Comparison of ENCODE assay signal across 8 mouse cellular contexts in genomic region chr9:75313832-75314516, GRCm38 (mm10). TPM values are rescaled to one million over a fixed set of nuclear protein-coding genes. Genes with fewer than 3 reads are reported as not detected.
A peak's percentile ranks its signal among the peaks of the same experiment; 100 is the strongest.
DNase-seq lines count a peak whose midpoint lies in the region; ATAC-seq lines count a peak whose summit lies in the region.

No protein-coding gene starts in this region.

- DNase-seq in 3T3-L1 (ENCODE audit: low read depth, low spot score): peak; percentile 56
- peak; percentile 86 for DNase-seq in adrenal gland, postnatal 25 days
- peak; percentile 92 for DNase-seq in heart, embryonic 10.5 days (ENCODE audit: low spot score)
- DNase-seq in liver, embryonic 11.5 days (ENCODE audit: low spot score): peak; percentile 82
- DNase-seq in naive thymus-derived CD4-positive, alpha-beta T cell, adult 2 months (ENCODE audit: low read depth): peak; percentile 81

- H3K4me1 ChIP-seq in embryonic facial prominence, embryonic 12.5 days: 0 out of 2 replicates have a peak, but pooled peaks cover 3% of the 10 kb centered on the region
- peaks cover 25% of the 10 kb centered on the region for H3K4me1 ChIP-seq in heart, embryonic 10.5 days
- peaks cover 22% of the 10 kb centered on the region for H3K4me1 ChIP-seq in kidney, embryonic 15.5 days
- no peaks in the 10 kb centered on the region; the same call in 1 of the 2 replicates for H3K4me1 ChIP-seq in liver, embryonic 11.5 days (replicated peaks; ENCODE audit: control insufficient read depth, insufficient read depth, low read length)
- peaks cover 9% of the 10 kb centered on the region for H3K4me1 ChIP-seq in stomach, embryonic 14.5 days (ENCODE audit: control insufficient read depth, insufficient read depth, low read length)

- WGBS in embryonic facial prominence, embryonic 12.5 days: under 1% methylated on average over 51 of the region's 52 CpGs
- WGBS in heart, embryonic 10.5 days: under 1% methylated on average over 49 of the region's 52 CpGs
- WGBS in kidney, embryonic 15.5 days: under 1% methylated on average over 49 of the region's 52 CpGs
- WGBS in liver, embryonic 11.5 days: under 1% methylated on average over 52 of the region's 52 CpGs
- under 1% methylated on average over 50 of the region's 52 CpGs for WGBS in stomach, embryonic 14.5 days

- H3K4me2 ChIP-seq in embryonic facial prominence, embryonic 12.5 days (replicated peaks): peak overlapping the region; percentile 74
- peak overlapping the region; percentile 84 for H3K4me2 ChIP-seq in kidney, embryonic 15.5 days
- peak overlapping the region; percentile 97 for H3K4me2 ChIP-seq in liver, embryonic 11.5 days
- H3K4me2 ChIP-seq in stomach, embryonic 14.5 days (replicated peaks; ENCODE audit: low read depth, low read length): peak overlapping the region; percentile 67

- no peaks in the 10 kb centered on the region for H3K27me3 ChIP-seq in embryonic facial prominence, embryonic 12.5 days
- no peaks in the 10 kb centered on the region for H3K27me3 ChIP-seq in heart, embryonic 10.5 days (ENCODE audit: insufficient read depth, poor library complexity, severe bottlenecking)
- no peaks in the 10 kb centered on the region for H3K27me3 ChIP-seq in kidney, embryonic 15.5 days
- H3K27me3 ChIP-seq in liver, embryonic 11.5 days (replicated peaks; ENCODE audit: control insufficient read depth, insufficient read depth, low read length): no peaks in the 10 kb centered on the region
- H3K27me3 ChIP-seq in stomach, embryonic 14.5 days (ENCODE audit: control insufficient read depth, insufficient read depth, low read length): no peaks in the 10 kb centered on the region

- no peaks in the 10 kb centered on the region for H3K36me3 ChIP-seq in embryonic facial prominence, embryonic 12.5 days
- H3K36me3 ChIP-seq in heart, embryonic 10.5 days: 0 out of 2 replicates have a peak, but pooled peaks cover 5% of the 10 kb centered on the region
- no peaks in the 10 kb centered on the region for H3K36me3 ChIP-seq in kidney, embryonic 15.5 days
- H3K36me3 ChIP-seq in liver, embryonic 11.5 days (ENCODE audit: control insufficient read depth, insufficient read depth, low read length): no peaks in the 10 kb centered on the region
- no peaks in the 10 kb centered on the region for H3K36me3 ChIP-seq in stomach, embryonic 14.5 days (ENCODE audit: control insufficient read depth, insufficient read depth, low read length)

- peak overlapping the region; percentile 65 for H3K9ac ChIP-seq in embryonic facial prominence, embryonic 12.5 days
- H3K9ac ChIP-seq in kidney, embryonic 15.5 days: peak overlapping the region; percentile 67
- H3K9ac ChIP-seq in liver, embryonic 11.5 days (ENCODE audit: low read depth, low read length): peak overlapping the region; percentile 59
- peak overlapping the region; percentile 57 for H3K9ac ChIP-seq in stomach, embryonic 14.5 days (replicated peaks; ENCODE audit: low read depth, low read length)

- H3K9me3 ChIP-seq in embryonic facial prominence, embryonic 12.5 days: no peaks in the 10 kb centered on the region
- H3K9me3 ChIP-seq in heart, embryonic 10.5 days: no peaks in the 10 kb centered on the region
- no peaks in the 10 kb centered on the region for H3K9me3 ChIP-seq in kidney, embryonic 15.5 days (replicated peaks)
- no peaks in the 10 kb centered on the region for H3K9me3 ChIP-seq in liver, embryonic 11.5 days (ENCODE audit: control insufficient read depth, low read length)
- no peaks in the 10 kb centered on the region for H3K9me3 ChIP-seq in stomach, embryonic 14.5 days (ENCODE audit: control insufficient read depth, low read depth, low read length)

- peak; percentile 72 for ATAC-seq in embryonic facial prominence, embryonic 12.5 days (ENCODE audit: insufficient number of reproducible peaks, insufficient read depth, low FRiP score, low TSS enrichment)
- peak; percentile 88 for ATAC-seq in kidney, embryonic 15.5 days (replicated peaks; ENCODE audit: low FRiP score)
- peak; percentile 77 for ATAC-seq in liver, embryonic 11.5 days (replicated peaks; ENCODE audit: low FRiP score)
- ATAC-seq in stomach, embryonic 14.5 days (ENCODE audit: insufficient number of reproducible peaks, insufficient read depth, low FRiP score, low read depth): peak; percentile 85

- peak overlapping the region; percentile 58 for H3K4me3 ChIP-seq in embryonic facial prominence, embryonic 12.5 days
- peak overlapping the region; percentile 91 for H3K4me3 ChIP-seq in heart, embryonic 10.5 days
- peak overlapping the region; percentile 79 for H3K4me3 ChIP-seq in kidney, embryonic 15.5 days (replicated peaks)
- peak overlapping the region; percentile 59 for H3K4me3 ChIP-seq in liver, embryonic 11.5 days (ENCODE audit: low read depth, low read length)
- H3K4me3 ChIP-seq in stomach, embryonic 14.5 days (ENCODE audit: low read depth, low read length): peak overlapping the region; percentile 61

- peak overlapping the region; percentile 72 for H3K27ac ChIP-seq in embryonic facial prominence, embryonic 12.5 days
- peak overlapping the region; percentile 95 for H3K27ac ChIP-seq in heart, embryonic 10.5 days
- peak overlapping the region; percentile 82 for H3K27ac ChIP-seq in kidney, embryonic 15.5 days
- peak overlapping the region; percentile 19; the same call in 1 of the 2 replicates for H3K27ac ChIP-seq in liver, embryonic 11.5 days (ENCODE audit: low read depth, low read length)
- H3K27ac ChIP-seq in stomach, embryonic 14.5 days (ENCODE audit: low read length): peak overlapping the region; percentile 52

RNA-seq across cellular contexts. Expression of gene Gnb5, which starts 7.9 kb away (rescaled TPM):
- 36.7 and 37.3 TPM in 2 replicates for total RNA-seq in adrenal gland, postnatal 25 days (2021)
- polyA plus RNA-seq in embryonic facial prominence, embryonic 12.5 days (2016; fragmentation: Nextera tagmentation; extraction: Ambion mirVana): 31.1 and 33.7 TPM in 2 replicates
- 40.4 and 58.1 TPM in 2 replicates for polyA plus RNA-seq in heart, embryonic 10.5 days (2016; fragmentation: Nextera tagmentation; extraction: Ambion mirVana)
- 24.9 and 27.3 TPM in 2 replicates for polyA plus RNA-seq in kidney, embryonic 15.5 days (2015; fragmentation: Nextera tagmentation; extraction: Ambion mirVana)
- 8.6 and 9.2 TPM in 2 replicates for polyA plus RNA-seq in liver, embryonic 11.5 days (2014; fragmentation: Nextera tagmentation; extraction: Ambion mirVana)
- polyA plus RNA-seq in stomach, embryonic 14.5 days (2014; fragmentation: Nextera tagmentation; extraction: Ambion mirVana): 30.7 and 31.9 TPM in 2 replicates

RNA-seq across cellular contexts. Expression of gene Bcl2l10, which starts 33.6 kb away (rescaled TPM):
- not detected in 2 replicates for total RNA-seq in adrenal gland, postnatal 25 days (2021)
- not detected in 2 replicates for polyA plus RNA-seq in embryonic facial prominence, embryonic 12.5 days (2016; fragmentation: Nextera tagmentation; extraction: Ambion mirVana)
- polyA plus RNA-seq in heart, embryonic 10.5 days (2016; fragmentation: Nextera tagmentation; extraction: Ambion mirVana): not detected in 2 replicates
- not detected in 2 replicates for polyA plus RNA-seq in kidney, embryonic 15.5 days (2015; fragmentation: Nextera tagmentation; extraction: Ambion mirVana)
- not detected in 2 replicates for polyA plus RNA-seq in liver, embryonic 11.5 days (2014; fragmentation: Nextera tagmentation; extraction: Ambion mirVana)
- not detected in 2 replicates for polyA plus RNA-seq in stomach, embryonic 14.5 days (2014; fragmentation: Nextera tagmentation; extraction: Ambion mirVana)

Comparison
In these comparisons a context has a peak if more than half of its experiments do, and no peak if none do; other contexts are left out.
1. Peak in every context shown above with its lines: DNase-seq, ATAC-seq, H3K4me3 ChIP-seq and H3K27ac ChIP-seq.
2. H3K27ac ChIP-seq: peak in every context shown above with its lines; median percentile 95 in heart, embryonic 10.5 days; 82 in kidney, embryonic 15.5 days; 72 in embryonic facial prominence, embryonic 12.5 days; 52 in stomach, embryonic 14.5 days; 19 in liver, embryonic 11.5 days.